Mouse (Mus musculus) inflammation-experienced regulatory T-cells, adult 6 months (primary cell): ENCODE data around the gene Ushbp1. TPM values are rescaled to one million over a fixed set of nuclear protein-coding genes. Genes with fewer than 3 reads are reported as not detected.

Experiments used
- ATAC-seq: one replicate; pipeline ENCODE4 v1.8.0; 2017
- polyA plus RNA-seq, 3 experiments: library from polyadenylated mRNA; unstranded; fragments of 100-300 nt; shearing (Covaris generic); gene quantifications; one replicate each; pipeline ENCODE4 v1.2.1; 2017

Gene Ushbp1
- polyA plus RNA-seq, 3 experiments from 2014 or later, result 0.13 to 0.21 TPM; not detected in 1

DNA sequence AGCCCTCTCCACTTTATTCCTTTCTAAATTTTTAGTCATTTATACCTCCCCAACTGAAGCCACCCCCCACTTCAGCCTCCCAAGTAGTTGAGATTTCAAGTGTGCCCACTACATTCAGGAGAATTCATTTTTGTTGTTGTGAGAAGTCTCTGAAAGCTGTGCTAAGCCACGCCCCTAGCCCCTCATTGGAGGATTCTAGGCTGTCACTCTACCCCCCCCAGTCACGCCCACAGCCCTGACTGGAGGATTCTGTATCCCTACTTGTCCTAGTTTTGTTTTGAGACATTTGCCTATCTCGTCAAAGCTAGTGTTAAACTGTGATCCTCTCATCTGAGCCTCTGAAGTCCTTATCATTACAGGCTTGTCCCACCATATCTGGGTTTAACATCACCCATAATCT lies 2.7 kb downstream of the Ushbp1 start:
- ATAC-seq, result no peak

GRCm38 (mm10) chr8:71392391-71392790 lies 3.2 kb downstream of the Ushbp1 start:
- ATAC-seq, result no peak

- no peak for ATAC-seq
Measured at GRCm38 (mm10) chr8:71391696-71392095, 3.9 kb downstream of the Ushbp1 start.

DNA sequence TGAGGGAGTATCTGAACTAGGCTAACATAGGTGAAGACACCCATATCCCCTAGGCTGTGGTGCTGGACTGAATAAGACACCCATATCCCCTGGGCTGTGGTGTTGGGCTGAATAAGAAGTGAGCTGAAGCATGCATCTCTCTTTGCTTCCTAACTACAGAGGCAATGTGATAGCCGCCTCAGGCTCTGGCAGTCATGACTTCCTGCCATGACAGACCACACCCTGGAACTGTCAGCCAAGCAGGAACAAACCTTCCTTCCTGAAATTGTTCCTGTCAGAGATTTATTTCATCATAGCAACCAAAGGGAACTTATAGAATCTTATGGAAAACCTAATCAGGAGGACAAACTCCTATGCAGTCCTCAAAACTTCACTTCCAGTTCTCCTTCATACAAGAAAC lies 7.3 kb downstream of the Ushbp1 start:
- ATAC-seq, result no peak

DNA sequence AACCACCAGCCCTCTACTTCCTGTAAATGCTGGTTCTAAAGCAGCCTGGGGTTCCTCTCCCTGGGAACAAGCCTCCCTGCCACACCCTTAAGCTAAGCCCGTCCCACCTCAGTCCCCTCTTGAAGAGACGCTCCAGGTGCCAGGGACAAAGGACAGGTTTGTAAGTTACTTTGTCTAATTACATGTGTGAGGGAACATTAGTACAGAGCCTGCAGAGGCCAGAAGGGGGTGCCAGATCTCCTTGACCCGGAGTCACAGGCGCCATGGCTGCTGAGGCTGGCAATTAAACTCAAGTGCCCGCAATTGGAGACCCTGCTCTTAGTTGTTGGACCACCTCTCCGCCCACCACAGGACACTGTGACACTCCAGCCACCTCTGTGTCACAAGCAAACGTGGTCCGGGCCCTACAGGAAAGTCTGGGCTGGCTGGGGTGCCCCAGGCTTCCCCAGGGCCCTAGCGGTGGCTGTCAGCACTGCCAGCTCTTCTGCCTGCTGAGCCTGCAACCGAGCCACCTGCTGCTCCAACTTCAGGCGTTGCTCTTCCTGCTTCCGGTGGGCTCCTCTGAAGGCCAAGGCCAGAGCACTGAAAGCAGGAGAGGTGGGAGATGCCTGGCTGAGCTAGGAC lies 10.3 kb downstream of the Ushbp1 start:
- no peak for ATAC-seq

GRCm38 (mm10) chr8:71383860-71384259 lies 11.7 kb downstream of the Ushbp1 start:
- no peak for ATAC-seq

DNA sequence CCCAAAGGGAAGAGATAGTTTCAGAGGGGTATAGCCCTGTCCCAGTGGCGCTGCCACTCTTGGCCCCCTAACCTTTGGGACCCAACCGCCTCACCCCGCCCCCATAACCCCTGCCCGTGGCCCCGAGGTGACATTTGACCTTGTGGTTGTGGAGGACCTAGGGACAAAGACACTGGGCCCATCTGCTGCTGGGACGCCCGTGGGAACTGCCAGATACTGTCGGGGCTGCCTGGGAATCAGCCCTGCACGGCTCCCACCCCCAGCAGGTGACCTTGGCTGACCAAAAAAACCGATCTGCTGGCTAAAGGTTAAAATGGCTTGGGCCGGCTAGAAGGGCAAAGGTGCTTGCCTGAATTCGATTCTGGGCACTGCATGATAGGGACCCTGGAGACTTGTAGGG lies 12.2 kb downstream of the Ushbp1 start:
- no peak for ATAC-seq

DNA sequence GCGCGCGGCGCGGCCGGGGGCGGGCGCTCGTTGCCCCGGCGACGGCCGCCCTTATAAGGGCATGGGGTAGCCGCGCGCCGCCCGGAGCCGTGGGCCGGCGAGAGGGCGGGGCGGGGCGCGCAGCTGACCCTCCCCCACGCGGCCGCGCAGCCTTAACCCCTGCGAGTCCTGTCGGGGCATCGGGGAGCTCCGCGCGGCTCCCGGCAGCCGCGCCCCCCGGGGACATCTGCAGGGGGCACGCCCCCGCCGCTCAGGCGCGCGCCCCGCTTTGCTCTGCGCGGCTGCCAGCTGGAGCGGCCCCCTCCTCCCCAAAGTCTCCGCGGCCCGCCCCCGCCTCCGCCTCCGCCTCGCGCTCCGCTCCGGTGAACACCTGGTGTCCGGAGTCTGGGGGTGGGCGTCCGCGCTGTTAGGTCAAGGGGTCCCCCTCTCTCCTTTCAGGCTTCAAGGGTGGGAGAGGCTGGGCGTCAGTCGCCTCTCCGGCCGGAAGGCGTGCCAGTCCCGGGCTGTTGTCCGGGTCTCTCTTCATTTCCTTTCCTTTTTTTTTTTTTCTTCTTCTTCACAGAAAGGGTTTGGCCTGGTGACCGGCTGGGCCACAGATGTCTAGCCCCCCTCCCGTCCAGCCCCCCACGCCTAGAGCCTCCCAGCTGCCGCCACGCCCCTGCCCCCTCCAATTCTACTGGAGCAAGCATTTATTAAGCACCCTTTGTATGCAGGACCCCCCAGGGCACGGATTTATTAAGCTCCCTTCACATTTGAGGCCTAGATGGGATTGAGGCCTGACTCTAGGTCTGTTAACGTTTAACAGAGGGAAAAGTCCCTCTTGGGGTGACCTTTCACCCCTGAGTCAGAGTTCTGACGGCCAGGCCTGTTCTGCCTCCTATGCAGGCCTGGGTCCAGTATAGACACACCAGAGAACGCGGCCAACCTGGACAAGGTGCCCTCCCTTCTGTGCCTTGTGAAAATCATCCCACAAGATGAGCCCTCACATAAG lies 13.3 kb downstream of the Ushbp1 start:
- ATAC-seq, result peak; percentile 69

GRCm38 (mm10) chr8:71381421-71381970 lies 14.1 kb downstream of the Ushbp1 start, which contains the start of gene Nr2f6:
Gene Nr2f6 (minus strand): TSS chr8:71381960.
- ATAC-seq, result no peak

DNA sequence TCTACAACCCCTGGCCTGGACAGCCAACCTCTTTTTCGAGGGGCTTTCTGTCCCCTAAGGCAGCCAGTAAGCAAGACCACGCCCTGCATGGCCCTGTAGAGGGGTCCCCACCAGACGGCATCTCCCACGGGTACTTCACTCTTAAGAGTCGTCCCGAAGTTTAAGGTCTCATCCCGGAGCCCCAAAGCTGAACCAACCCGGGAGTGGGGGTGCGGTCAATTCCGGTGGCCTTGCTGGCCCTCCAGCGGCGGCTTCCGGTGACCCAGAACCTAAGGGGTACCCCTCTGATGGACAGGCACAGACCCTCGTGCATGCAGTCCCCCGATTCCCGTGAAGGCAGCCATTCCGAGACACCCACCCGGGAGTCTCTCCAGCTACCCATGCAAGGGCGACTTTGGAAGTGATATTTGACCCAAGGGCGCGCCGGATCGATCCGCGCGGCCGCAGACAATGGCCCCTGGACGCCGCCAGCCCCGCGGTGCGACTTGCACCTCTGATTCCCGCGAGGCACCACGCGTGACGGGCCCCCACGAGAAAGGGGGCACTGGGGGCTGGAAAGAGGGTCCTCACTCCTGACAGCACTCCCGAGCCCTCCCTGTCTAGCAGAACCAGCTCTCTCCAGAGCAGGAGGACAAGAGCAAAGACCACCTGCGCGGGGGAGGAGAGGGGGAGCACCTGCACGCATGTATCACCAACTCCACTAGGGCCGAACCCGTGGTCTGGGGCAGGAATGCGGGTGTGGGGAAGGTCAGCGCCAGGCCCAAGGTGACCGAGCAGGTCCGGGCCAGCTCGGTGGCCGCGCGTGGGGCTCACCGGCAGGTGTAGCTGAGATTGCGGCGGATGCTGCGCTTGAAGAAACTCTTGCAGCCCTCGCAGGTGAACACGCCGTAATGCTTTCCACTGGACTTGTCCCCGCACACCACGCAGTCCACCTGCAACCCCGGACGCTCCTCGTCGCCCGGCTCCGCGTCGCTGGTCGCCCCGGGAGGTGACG lies 15.1 kb downstream of the Ushbp1 start:
- no peak for ATAC-seq

GRCm38 (mm10) chr8:71379512-71380075 lies 16.0 kb downstream of the Ushbp1 start:
- no peak for ATAC-seq

DNA sequence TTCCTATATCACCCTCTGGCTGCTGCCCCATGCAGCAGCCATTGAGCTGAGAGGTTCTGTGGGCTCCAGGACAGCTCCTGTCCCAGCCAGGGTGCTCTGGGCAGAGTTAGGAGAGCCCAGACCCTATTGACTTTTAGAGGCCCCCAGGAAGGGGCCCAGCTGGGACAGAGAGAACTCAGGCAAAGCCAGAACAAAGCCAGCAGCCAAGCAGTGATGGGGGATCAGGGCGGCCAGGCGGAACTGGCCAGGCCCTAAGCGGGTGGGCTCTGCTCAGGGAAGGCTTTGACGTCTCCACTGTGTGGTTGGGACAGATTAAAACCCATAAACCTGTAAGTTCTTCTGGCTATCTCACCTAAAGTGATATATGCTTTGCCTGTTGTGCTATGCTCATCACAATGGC lies 16.6 kb downstream of the Ushbp1 start:
- ATAC-seq, result no peak

- no peak for ATAC-seq
Measured at GRCm38 (mm10) chr8:71376423-71377030, 19.1 kb downstream of the Ushbp1 start.

- no peak for ATAC-seq
Measured at GRCm38 (mm10) chr8:71375581-71376422, 19.8 kb downstream of the Ushbp1 start.

- ATAC-seq, result no peak
Measured at GRCm38 (mm10) chr8:71374616-71375206, 20.9 kb downstream of the Ushbp1 start.

DNA sequence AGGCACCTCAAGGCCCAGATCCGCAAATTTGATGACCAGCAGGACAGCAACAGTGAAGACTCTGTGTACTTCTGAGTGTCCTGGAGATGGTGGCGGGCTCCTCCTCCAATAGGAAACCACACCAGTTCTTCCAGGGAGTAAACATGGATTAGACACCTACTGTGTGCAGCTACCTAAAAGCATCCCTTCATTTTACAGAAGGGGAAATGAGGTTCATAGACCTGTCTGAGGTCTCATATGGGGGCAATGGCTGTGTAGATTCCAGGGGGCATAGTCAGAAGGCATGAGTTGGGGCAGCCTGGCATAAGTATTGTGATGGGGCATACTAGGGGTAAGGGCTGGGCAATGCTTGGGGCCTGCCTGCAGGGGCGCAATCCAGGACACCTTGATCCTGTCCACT lies 22.6 kb downstream of the Ushbp1 start:
- ATAC-seq, result no peak

- ATAC-seq, result no peak
Measured at GRCm38 (mm10) chr8:71372427-71372826, 23.2 kb downstream of the Ushbp1 start.

- ATAC-seq, result peak; percentile 81
Measured at GRCm38 (mm10) chr8:71371236-71371848, 24.3 kb downstream of the Ushbp1 start, which contains the start of gene Ocel1. Gene Ocel1 (plus strand): TSS chr8:71371298.

DNA sequence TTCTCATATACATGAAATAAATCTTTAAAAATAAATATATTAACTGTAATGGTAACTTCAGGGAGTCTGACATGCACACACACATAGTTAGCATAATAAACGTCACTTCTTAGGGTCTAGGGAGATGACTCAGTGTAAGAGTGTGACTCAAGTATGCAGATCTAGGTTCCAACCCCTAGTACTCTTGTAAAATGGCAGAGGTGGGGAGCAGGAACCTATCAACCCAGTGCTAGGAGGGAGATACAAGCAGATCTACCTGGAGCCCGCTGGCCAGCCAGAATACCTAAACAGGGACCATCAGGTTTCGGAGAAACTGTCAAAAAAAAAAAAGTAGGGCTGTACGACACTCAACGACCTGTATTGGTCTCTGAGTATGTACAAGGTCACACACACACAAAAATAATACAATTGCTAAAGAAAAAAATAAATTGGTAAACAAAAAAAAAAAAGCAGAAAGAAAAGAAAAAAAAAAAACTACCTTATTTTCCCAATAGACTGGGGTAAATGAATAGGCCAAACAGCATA lies 24.8 kb downstream of the Ushbp1 start:
- no peak for ATAC-seq
